Mouse (Mus musculus) induced T-regulatory cell, adult 2 months (primary cell): ENCODE measurements around the gene Bscl2.

Experiments
- DNase-seq: peaks from one replicate; pipeline ENCODE4 v3.0.0-alpha.2; 2012; ENCODE audit warnings: low read depth

Bscl2 gene

GRCm38 (mm10) chr19:8837251-8837791, at the start of gene Bscl2:
Gene Bscl2 (plus strand): TSS chr19:8837467.
- peak; percentile 92 for DNase-seq

- DNase-seq: no peak
Measured at GRCm38 (mm10) chr19:8788521-8788920, 48.7 kb upstream of the Bscl2 start.

GRCm38 (mm10) chr19:8789171-8789570, 48.1 kb upstream of the Bscl2 start:
- no peak for DNase-seq

- DNase-seq: no peak
Measured at GRCm38 (mm10) chr19:8790171-8790570, 47.1 kb upstream of the Bscl2 start.

- DNase-seq: peak; percentile 96
Measured at GRCm38 (mm10) chr19:8798264-8798946, 38.9 kb upstream of the Bscl2 start, which contains the start of gene Polr2g. Gene Polr2g (minus strand): TSS chr19:8798577.

GRCm38 (mm10) chr19:8798947-8799315, 38.3 kb upstream of the Bscl2 start:
- DNase-seq: no peak

GRCm38 (mm10) chr19:8802130-8802821, 35.0 kb upstream of the Bscl2 start, which contains the start of gene Zbtb3:
Gene Zbtb3 (plus strand): TSS chr19:8802555.
- DNase-seq: peak; percentile 98

GRCm38 (mm10) chr19:8803204-8803780, 34.0 kb upstream of the Bscl2 start:
- DNase-seq: no peak

- no peak for DNase-seq
Measured at GRCm38 (mm10) chr19:8803879-8804660, 33.2 kb upstream of the Bscl2 start.

GRCm38 (mm10) chr19:8806810-8807209, 30.5 kb upstream of the Bscl2 start:
- DNase-seq: peak; percentile 48

GRCm38 (mm10) chr19:8815812-8816211, 21.5 kb upstream of the Bscl2 start:
- no peak for DNase-seq

- no peak for DNase-seq
Measured at GRCm38 (mm10) chr19:8817001-8817400, 20.3 kb upstream of the Bscl2 start.

- DNase-seq: no peak
Measured at GRCm38 (mm10) chr19:8818301-8818798, 18.9 kb upstream of the Bscl2 start.

GRCm38 (mm10) chr19:8818801-8819595, 18.3 kb upstream of the Bscl2 start, which contains the start of gene Ttc9c:
Gene Ttc9c (minus strand): TSS chr19:8819333.
- peak; percentile 97 for DNase-seq

GRCm38 (mm10) chr19:8819596-8820423, 17.5 kb upstream of the Bscl2 start, which contains the start of gene Hnrnpul2:
Gene Hnrnpul2 (plus strand): TSS chr19:8820010.
- peak; percentile 99 for DNase-seq

- no peak for DNase-seq
Measured at GRCm38 (mm10) chr19:8820424-8820956, 16.8 kb upstream of the Bscl2 start.

GRCm38 (mm10) chr19:8821146-8821545, 16.1 kb upstream of the Bscl2 start:
- no peak for DNase-seq

GRCm38 (mm10) chr19:8822696-8823095, 14.6 kb upstream of the Bscl2 start:
- no peak for DNase-seq

- no peak for DNase-seq
Measured at GRCm38 (mm10) chr19:8829660-8830059, 7.6 kb upstream of the Bscl2 start, which contains the start of gene AC129217.1. Gene AC129217.1 (plus strand): TSS chr19:8829773.

GRCm38 (mm10) chr19:8830664-8831063, 6.6 kb upstream of the Bscl2 start:
- DNase-seq: no peak
